13 mouse cellular contexts compared by ENCODE assay signal in the genomic region with DNA sequence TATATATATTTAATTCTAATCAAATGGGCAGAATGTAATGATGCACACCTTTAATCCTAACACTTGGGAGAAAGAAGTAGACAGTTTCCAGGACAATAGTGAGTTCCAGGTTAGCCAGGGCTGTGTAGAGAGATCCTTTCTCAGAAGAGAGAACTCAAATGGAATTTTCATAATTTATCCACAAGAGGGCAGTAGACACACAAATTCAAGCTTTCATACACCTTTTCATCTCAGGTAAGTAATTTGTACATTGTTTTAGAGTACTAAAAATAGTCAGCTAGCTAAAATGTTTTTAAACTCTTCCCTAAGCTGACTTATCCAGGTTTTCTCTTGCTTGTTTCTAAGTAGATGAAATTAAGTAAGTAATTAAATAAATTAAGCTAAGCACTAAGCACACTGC. TPM values are rescaled to one million over a fixed set of nuclear protein-coding genes. Genes with fewer than 3 reads are reported as not detected.
A peak's percentile ranks its signal among the peaks of the same experiment; 100 is the strongest.
DNase-seq lines count a peak whose midpoint lies in the region; ATAC-seq and TF ChIP-seq lines count a peak whose summit lies in the region.
"Had no signal": no experiment of that assay in that cellular context is flagged by ENCODE, and none has a peak within 500 bp of the region (broad histone marks: within the 10 kb centered on the region; RNA-seq: fewer than 3 reads in every experiment).

No protein-coding gene starts in this region.

- no peaks in the 10 kb centered on the region for H3K9me3 ChIP-seq in forebrain, embryonic 14.5 days (replicated peaks; ENCODE audit: control insufficient read depth, low read length)
- no peaks in the 10 kb centered on the region for H3K9me3 ChIP-seq in forebrain, embryonic 15.5 days
- H3K9me3 ChIP-seq: embryonic facial prominence, embryonic 13.5 days; hindbrain, embryonic 15.5 days had no signal

- H3K4me2 ChIP-seq in forebrain, embryonic 14.5 days (ENCODE audit: low read length): no peak overlapping the region
- no peak overlapping the region for H3K4me2 ChIP-seq in forebrain, embryonic 15.5 days (replicated peaks)
- H3K4me2 ChIP-seq: embryonic facial prominence, embryonic 13.5 days; hindbrain, embryonic 15.5 days had no signal

- no peak overlapping the region for H3K9ac ChIP-seq in forebrain, embryonic 14.5 days (ENCODE audit: low read length)
- H3K9ac ChIP-seq in forebrain, embryonic 15.5 days (replicated peaks): no peak overlapping the region
- H3K9ac ChIP-seq: embryonic facial prominence, embryonic 13.5 days; hindbrain, embryonic 15.5 days had no signal

- H3K27me3 ChIP-seq in forebrain, embryonic 14.5 days (replicated peaks; ENCODE audit: control insufficient read depth, insufficient read depth, low read length): no peaks in the 10 kb centered on the region
- H3K27me3 ChIP-seq in forebrain, embryonic 15.5 days: no peaks in the 10 kb centered on the region
- H3K27me3 ChIP-seq: embryonic facial prominence, embryonic 13.5 days; hindbrain, embryonic 15.5 days had no signal

- no peak overlapping the region for H3K27ac ChIP-seq in forebrain, embryonic 14.5 days (ENCODE audit: low read depth, low read length)
- no peak overlapping the region for H3K27ac ChIP-seq in forebrain, embryonic 15.5 days (replicated peaks)
- H3K27ac ChIP-seq: embryonic facial prominence, embryonic 13.5 days; hindbrain, embryonic 15.5 days; macrophage had no signal

- TF ChIP-seq POLR2A in lung, adult 2 months (IDR thresholded peaks at IDR 0.05; ENCODE audit: borderline replicate concordance, extremely low read depth, low read depth, low read length): no peak

- H3K4me1 ChIP-seq in forebrain, embryonic 14.5 days (ENCODE audit: control insufficient read depth, insufficient read depth, low read length): peaks cover under 1% of the 10 kb centered on the region
- peaks cover 10% of the 10 kb centered on the region for H3K4me1 ChIP-seq in forebrain, embryonic 15.5 days
- peaks cover 6% of the 10 kb centered on the region for H3K4me1 ChIP-seq in lung, adult 2 months (ENCODE audit: control insufficient read depth, insufficient read depth, low read length)

- no peak overlapping the region for H3K4me3 ChIP-seq in forebrain, embryonic 14.5 days (ENCODE audit: low read depth, low read length)
- H3K4me3 ChIP-seq in forebrain, embryonic 15.5 days: no peak overlapping the region
- no peak overlapping the region for H3K4me3 ChIP-seq in lung, adult 2 months (replicated peaks; ENCODE audit: extremely low read depth, low read depth, low read length)
- H3K4me3 ChIP-seq: embryonic facial prominence, embryonic 13.5 days; hindbrain, embryonic 15.5 days had no signal

- TF ChIP-seq CTCF in lung, adult 2 months (IDR thresholded peaks at IDR 0.05; ENCODE audit: insufficient read depth, low read length): peak; percentile 27; the same call in 1 of the 2 replicates

- no peak for ATAC-seq in forebrain, embryonic 14.5 days
- ATAC-seq in forebrain, embryonic 15.5 days (replicated peaks): no peak

- DNase-seq in forebrain, embryonic 14.5 days (ENCODE audit: low spot score): peak; percentile 60
- no peak for DNase-seq in lung, adult 2 months
- DNase-seq in lung, postnatal 10 days: no peak
- DNase-seq in R1 (ENCODE audit: low read depth, low spot score): peak; percentile 58
- DNase-seq in naive thymus-derived CD4-positive, alpha-beta T cell, adult 2 months (ENCODE audit: low read depth): peak; percentile 74
- no peak for DNase-seq in thymus, postnatal 14 days
- no peak for DNase-seq in ovary, postnatal 14 days (ENCODE audit: low spot score)

- H3K36me3 ChIP-seq in forebrain, embryonic 14.5 days (ENCODE audit: control insufficient read depth, insufficient read depth, low read length): peaks cover 31% of the 10 kb centered on the region
- H3K36me3 ChIP-seq in forebrain, embryonic 15.5 days: peaks cover 21% of the 10 kb centered on the region

RNA-seq across cellular contexts. Expression of a gene that starts 6.5 kb away (rescaled TPM):
- 233 and 264 TPM in 2 replicates for polyA plus RNA-seq in forebrain, embryonic 14.5 days (2014; fragmentation: Nextera tagmentation; extraction: Ambion mirVana)
- polyA plus RNA-seq in forebrain, embryonic 15.5 days (2015; fragmentation: Nextera tagmentation; extraction: Ambion mirVana): 208 and 210 TPM in 2 replicates
- 13.0 and 16.4 TPM in 2 replicates for polyA plus RNA-seq in lung, adult 2 months (2012; rRNA removed)

RNA-seq across cellular contexts. Expression of a gene that starts 19.0 kb away (rescaled TPM):
- not detected in 2 replicates for polyA plus RNA-seq in forebrain, embryonic 14.5 days (2014; fragmentation: Nextera tagmentation; extraction: Ambion mirVana)
- polyA plus RNA-seq in forebrain, embryonic 15.5 days (2015; fragmentation: Nextera tagmentation; extraction: Ambion mirVana): not detected in 2 replicates
- 0.14 TPM in 1 of 2 replicates, not detected in the other for polyA plus RNA-seq in lung, adult 2 months (2012; rRNA removed)
- polyA plus RNA-seq: gonadal fat pad, adult 2 months; hindbrain, embryonic 15.5 days; macrophage; neural tube, embryonic 14.5 days had no signal

RNA-seq across cellular contexts. Expression of a gene that starts 29.6 kb away (rescaled TPM):
- polyA plus RNA-seq in forebrain, embryonic 14.5 days (2014; fragmentation: Nextera tagmentation; extraction: Ambion mirVana): 115 and 116 TPM in 2 replicates
- 104 and 105 TPM in 2 replicates for polyA plus RNA-seq in forebrain, embryonic 15.5 days (2015; fragmentation: Nextera tagmentation; extraction: Ambion mirVana)
- polyA plus RNA-seq in lung, adult 2 months (2012; rRNA removed): 34.8 and 50.1 TPM in 2 replicates

Comparison
In these comparisons a context has a peak if more than half of its experiments do, and no peak if none do; other contexts are left out.
1. DNase-seq: peak in forebrain, embryonic 14.5 days (single experiment), R1 (single experiment) and naive thymus-derived CD4-positive, alpha-beta T cell, adult 2 months (single experiment); none in lung, adult 2 months (single experiment), lung, postnatal 10 days (single experiment), thymus, postnatal 14 days (single experiment) and ovary, postnatal 14 days (single experiment).
2. RNA of a gene that starts 6.5 kb away (polyA plus RNA-seq): 233 to 264 TPM in forebrain, embryonic 14.5 days and 208 to 210 TPM in forebrain, embryonic 15.5 days; 13.0 to 16.4 TPM in lung, adult 2 months; every median in the first group is over 10 times any median in the second.